Mouse (Mus musculus): ENCODE data around the gene Omt2b.
"Not testable (repeated sequence)": the region's sequence is repeated elsewhere in the genome, so short reads cannot be mapped to it uniquely, and the experiment has no call there.

Gene Omt2b

DNA sequence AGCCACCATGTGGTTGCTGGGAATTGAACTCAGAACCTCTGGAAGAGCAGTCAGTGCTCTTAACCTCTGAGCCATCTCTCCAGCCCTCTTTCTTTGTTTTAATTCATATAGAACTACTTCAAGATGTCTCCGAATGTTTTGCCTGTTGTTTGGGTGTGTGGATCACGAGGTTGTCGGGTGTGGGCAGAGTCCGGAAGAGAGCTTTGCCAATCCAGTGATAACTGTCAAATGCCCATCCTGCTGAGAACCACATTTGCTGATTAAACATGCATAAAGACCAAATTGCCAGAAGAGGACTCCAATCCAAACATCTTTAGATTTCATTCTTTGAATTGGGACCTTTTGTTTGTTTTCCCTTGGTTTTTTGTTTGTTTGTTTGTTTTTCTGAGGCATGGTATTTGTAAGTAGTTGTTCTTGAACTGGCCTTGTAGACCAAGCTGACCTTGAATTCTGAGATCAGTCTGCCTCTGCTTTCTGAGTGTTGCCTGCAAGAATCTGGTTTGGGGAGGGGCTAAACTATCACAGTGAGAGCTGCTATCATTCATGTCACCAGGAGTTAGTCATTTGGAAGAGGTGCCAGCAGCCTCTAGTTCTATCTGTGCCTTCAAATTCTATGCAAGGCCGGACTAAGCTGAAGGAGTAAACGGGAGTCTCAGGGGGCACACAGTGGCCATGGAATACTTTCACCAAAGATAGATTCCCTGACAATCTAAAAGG, 24.3 kb downstream of the Omt2b start:
- no peak for DNase-seq (ENCODE audit: low read depth)

DNA sequence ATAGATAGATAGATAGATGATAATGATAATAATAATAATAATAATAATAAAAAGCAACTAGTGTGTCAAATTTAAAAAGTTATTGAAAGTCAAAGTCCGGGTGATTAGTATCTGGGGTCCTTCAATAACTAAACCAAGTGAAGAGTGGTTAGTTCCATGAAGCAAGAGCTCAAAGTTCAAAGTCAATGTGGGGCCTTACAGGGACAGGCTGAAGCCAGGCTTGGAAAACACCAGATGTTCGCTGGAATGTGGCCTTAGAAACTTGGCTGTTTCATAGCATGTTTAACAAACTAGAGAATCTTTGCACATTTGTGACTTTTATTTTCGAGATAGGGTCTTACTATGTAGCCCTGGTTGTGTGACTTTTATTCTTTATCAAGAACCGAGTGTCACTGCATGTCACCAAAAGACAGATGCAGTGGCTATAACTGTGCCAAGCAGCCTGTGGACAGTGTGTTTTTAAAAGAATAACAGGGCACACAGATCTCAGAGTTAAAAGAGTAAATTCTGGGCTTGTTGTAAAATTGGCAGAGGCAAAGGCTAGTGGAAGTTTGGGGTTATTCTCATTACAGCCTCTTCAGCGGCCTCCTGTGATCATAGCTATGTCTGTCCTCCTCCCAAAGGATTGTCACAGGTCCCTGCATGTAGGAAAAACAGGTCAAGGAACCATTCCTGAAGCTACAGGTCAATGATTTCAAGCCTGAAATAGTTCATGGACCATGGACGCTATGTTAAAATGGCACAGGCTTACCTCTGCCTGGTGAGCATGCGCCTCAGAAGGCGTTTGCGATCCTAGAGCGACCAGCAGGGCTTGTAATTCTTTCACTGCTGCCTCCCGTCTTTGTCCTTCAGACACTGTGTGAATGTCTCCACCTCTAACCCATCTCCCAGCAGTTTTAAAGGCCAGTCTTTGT, 27.5 kb downstream of the Omt2b start:
- peak; percentile 5 for DNase-seq (ENCODE audit: low read depth)

DNA sequence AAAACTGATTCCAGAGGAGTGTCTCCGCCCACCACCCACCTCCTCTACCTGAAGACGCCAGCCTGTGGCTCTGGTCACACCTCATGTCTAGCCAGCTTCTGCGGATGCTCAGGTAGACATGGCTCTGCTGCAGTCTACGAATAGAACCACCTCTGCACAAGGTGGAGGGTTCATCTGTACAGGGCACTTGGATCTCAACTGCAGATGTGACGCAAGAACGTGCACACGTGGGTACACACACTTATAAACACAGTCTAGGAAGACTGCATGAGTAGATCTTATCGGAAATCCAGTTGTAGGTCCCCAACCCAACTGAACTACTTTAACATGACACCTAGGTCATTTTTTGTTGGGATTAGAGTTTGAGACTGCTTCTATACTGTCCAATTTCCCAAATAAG, 28.2 kb downstream of the Omt2b start, which contains the start of gene Gsta2:
Gene Gsta2, minus strand, starts transcription at position 178 of the 400 bp plus-strand sequence.
- DNase-seq (ENCODE audit: low read depth), result no peak

DNA sequence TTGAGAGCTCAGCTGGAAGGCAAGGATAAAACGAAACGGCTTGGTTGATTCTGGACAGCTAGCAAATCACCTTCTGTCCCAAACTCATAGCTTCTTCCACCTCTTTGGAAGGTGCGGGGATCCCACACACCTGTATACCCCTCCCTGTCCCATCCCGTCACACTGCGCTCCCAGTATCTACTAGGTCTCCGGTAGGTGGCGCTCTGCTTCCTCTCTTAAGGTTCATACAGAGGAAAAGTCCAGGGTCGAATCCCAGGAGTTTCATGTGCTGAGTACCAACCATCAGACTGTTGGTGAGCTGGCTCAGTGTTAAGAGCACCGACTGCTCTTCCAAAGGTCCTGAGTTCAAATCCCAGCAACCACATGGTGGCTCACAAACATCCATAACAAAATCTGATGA, 30.7 kb downstream of the Omt2b start:
- peak; percentile 71 for DNase-seq (ENCODE audit: low read depth)

DNA sequence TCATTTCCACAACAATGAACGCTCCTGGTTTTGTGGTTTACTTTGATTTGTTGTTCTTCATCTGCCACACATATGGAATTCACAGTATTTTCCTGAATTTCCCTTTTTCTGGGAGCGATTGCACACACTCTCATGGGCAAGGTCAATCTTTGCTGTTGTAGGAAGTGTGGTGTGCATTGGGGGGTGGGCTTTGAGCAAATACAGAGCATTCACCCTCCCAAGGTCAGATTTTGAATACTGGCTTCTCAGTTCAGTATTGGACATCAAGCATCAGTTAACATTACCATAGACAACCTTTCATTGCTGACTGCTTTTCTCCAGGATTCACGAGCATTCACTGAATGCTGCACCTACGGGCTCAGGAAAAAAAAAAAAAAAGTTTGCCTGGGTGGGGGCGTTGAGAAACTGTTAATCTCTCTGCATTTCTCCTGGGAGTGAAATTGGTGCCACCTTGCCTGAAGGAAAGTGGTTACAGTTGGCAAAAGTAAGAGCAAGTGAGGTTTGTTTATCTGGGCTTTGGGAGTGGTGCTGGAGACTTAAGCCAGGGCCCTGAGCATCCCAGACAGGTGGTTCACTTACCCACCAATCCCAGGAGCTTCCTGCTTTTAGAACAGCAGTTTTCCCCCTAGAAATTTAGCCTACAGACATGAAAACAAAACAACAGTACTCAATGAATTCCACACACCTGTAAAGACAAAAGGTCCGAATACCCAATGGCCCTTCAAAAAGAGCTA, 32.5 kb downstream of the Omt2b start:
- DNase-seq (ENCODE audit: low read depth), result no peak

DNA sequence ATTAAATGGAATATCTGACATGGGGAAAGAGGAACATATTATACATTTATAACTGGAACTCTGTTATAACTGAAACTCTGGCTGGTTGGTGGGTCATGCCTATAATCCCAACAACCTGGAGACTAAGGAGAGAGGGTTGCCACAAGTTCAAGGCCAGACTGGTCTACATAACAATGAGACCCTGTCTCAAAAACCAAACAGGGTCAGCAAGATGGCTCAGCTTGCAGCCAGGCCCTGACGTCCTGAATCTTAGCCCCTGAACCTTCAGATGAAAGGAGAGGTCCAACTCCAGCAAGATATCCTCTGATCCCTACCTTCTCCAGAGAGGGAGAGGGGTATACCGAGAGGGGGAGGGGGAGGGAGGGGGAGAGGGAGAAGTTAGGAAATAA, 33.1 kb downstream of the Omt2b start:
- DNase-seq (ENCODE audit: low read depth), result no peak

DNA sequence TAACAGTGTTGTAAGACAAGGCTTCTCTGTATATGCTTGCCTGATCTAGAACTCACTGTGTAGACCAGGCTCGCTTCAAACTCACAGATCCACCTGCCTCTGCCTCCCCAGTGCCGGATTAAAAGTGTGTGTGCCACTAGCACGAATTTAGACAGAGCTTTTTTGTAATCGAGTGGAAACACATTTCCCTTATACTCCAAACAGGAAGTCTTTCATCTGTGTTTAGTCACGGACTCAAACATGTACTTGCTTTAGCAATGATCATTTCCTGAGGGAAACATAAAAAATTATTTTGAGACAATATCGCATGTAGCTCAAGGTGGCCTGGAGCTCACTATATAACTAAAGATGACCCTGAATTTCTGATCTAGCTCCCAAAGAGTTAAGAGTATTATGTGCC, 36.0 kb downstream of the Omt2b start:
- no peak for DNase-seq (ENCODE audit: low read depth)

DNA sequence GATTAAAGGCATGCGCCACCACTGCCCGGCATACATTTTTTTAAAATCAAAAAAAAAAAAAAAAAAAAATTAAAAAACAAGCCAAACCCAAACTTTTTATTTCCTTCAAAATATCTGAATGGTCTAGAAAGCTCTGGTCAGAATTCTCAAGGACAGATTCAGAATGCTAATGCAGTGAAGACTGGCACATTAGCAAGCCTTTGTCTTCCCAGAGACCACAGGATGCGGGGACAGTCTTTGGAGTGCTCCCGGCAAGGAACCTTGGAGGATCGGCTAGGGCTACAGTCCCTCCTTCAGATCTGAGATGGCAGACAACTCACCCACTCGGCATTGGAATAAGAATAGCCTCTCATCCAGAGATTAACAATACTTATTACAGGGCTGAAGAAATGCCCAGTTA, 37.3 kb downstream of the Omt2b start:
- DNase-seq (ENCODE audit: low read depth), result no peak

DNA sequence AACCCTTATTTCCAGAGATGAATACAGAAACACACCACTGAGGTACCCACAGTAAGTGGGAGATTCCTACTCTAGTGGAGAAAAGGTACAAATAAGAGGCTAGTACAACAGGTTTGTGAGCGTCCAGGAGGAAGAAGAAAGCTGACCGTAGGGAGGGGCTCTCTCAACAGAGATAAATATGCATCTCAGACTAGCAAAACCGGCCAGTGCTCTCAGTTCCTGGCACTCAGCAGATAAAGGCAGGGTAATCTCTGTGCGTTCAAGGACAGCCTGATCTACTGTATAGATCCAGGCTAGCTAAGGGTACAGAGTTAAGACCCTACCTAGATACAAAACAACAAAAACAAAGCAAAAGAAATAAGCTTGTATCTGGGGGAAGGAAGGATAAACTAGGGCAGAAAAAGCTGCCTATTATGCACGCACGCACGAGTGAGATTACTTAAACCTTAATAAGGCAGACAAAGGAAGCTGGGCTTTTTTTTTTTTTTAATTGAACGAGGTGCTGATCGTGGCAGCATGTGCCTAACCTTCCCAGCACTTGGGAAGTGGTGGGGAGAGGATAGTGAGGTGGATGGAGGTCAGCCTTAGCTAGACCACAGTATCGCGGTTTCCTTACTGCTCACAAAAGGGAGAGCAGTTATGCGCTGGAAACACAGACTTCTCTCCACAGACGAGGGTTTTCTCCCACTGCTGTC, 38.6 kb downstream of the Omt2b start:
- DNase-seq (ENCODE audit: low read depth), result no peak

DNA sequence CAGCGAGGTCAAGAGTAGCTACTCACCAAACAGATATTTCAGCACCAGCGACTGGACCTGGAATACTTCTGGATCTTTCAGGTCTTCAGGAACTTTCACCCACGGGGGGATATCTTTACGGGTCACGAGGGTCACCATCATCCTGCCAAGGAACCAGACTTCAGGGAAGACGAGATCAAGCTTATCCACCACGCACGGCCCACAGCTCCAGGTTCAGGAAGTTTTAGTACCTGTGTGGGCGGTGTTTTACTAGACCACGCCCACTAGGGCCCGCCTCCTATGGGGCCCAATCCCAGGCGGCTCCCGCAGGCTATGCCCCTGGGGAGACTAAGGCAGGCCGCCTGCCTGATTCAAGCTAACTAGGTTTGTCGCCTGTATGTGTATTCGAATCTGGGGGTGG, 40.6 kb downstream of the Omt2b start, which contains the start of gene Dppa5a:
Gene Dppa5a, minus strand, starts transcription at position 219 of the 400 bp plus-strand sequence.
- not testable (repeated sequence) for DNase-seq (ENCODE audit: low read depth)

DNA sequence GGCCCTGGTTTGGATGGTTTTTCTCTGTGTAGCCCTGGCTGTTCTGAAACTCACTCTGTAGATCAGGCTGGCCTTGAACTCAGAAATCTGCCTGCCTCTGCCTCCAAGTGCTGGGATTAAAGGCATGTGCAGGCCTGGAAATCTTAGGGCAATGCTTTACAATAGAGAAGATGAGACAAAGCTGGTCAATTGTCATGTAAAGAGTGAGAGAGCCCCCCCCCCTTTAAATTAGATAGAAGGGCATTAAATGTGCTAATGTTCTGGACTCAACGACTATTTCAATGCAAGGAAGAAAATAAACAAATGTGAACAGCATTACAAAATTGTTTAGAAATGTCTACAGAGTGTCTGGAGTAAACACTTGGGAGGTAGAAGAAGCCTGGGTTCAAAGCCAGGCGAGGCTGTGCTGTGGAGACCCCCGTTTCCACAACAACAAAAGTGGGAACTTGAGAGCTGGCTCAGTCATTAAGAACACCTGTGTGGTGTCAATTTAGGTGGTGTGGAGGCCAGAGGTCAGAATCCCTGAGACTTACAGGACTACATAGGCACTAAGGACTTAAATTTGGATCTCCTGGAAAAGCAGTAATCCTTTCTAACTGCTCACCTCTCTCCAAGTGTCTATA, 41.4 kb downstream of the Omt2b start:
- DNase-seq (ENCODE audit: low read depth), result no peak

DNA sequence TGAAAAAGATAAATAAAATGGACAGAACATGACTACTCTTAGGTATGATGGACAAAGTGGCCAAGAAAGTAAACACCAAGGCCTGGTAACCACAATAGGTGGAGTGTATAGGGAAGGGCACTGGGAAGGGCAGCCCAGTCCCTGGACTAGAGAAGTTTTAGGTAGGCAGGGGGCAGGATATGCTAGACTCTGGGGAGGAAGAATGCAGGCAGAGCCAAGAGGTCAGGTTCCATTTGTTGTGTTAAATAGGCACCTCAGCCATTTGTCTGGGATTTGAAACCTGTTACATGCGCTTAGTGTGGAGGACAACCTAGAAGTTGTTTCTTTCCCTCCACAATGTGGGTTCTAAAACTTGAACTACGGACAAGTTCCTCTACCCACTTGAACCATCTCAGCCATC, 42.0 kb downstream of the Omt2b start:
- no peak for DNase-seq (ENCODE audit: low read depth)

DNA sequence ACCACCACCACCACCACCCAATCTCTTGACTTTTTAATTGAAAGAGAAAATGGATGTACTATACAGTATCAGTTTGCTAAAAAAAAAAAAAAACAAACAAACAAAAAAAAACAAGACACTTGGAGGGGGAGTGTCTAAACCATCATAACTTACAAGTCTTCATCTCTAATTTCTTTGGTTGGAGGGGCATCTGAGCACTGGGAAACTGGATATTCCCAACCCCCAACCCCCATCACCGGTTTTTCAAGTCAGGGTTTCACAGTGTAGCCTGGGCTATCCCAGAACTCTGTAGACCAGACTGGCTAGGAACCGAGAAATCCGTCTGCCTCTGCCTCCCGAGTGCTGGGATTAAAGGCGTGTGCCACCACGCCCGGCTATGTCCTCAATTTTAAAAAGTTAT, 42.4 kb downstream of the Omt2b start:
- DNase-seq (ENCODE audit: low read depth), result no peak

DNA sequence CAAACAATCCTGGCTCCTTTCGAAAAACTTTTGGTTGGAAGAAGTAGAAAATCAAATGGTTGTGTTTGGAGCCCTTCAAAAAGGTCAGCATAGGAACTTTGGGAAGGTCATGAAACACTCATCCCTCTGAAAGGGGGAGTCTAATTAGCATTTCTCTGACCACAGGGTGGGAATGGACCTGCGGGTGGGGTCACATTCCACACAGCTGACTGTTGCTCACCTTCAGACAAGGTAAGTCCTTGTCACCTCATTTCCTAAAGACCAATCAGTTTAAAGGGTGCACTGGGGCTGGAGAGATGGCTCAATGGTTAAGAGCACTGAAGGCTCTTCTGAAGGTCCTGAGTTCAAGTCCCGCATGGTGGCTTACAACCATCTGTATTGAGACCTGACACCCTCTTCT, 44.1 kb downstream of the Omt2b start:
- DNase-seq (ENCODE audit: low read depth), result no peak

DNA sequence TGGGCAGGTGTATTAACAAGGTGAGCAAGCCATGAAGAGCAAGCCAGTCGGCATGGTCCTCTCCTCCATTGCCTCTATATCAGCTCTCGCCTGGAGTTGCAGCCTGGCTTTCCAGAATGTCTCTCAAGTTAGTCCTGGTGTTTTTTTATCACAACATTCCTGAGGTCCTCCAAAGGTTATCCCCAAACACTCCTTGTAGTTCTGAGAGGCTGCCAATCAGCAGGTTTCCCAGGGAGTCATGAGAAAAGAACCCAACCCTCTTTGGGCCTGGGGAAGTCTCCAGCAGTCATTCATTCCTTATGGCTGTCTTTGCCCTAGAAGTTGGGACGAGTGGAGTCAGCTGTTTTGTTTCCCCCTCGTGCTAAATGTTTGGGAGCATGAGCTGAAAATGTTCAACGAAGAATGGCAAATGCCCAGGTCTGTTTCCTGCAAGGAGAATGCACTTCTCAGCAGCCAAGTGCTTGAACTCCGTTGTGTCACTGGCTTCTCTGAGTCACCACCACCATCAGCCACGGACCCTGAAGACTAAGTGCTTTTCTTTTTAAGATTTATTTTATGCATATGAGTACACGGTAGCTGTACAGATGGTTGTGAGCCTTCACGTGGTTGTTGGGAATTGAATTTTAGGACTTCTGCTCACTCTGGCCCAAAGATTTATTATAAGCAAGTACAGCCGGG, 45.6 kb downstream of the Omt2b start:
- DNase-seq (ENCODE audit: low read depth), result peak; percentile 4

DNA sequence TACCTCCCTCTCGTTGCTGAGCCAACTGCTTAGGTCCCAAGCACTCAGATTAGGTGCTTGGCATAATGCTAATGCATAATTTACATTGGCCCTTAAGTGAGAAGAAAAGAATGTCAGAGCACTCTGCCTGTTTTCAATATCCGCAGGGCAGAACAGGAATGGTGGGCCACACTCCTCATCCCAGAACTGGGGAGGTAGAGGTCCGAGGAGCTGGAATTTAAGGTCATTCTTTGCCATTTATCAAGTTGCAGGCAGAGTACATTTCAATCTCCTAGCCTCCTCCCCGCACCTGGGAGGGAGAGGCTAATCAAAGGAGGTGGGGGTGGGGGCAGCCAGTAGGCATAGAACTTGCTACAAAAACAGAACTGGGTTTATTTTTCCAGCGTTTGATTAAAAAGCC, 47.0 kb downstream of the Omt2b start:
- DNase-seq (ENCODE audit: low read depth), result no peak

DNA sequence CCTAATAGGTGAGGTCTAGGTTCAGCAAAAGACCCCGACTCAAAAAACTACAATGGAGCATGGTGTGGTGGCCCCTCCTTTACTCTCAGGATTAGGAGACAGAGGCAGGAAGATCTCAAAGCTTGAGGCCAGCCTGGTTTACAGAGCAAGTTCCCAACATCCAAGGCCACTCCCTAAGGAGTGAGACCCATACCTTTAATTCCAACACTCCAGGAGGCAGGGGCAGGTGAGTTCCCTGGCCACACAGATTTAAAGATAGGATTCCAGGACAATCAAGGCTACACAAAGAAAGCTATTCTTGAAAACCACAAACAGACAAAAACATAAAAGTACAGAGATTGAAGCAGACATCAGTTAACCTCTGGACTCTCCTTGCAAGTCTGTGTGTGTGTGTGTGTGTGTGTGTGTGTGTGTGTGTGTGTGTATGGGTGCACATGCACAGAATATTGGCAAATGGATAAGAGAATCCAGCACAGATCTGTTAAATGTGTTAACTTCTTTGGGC, 47.5 kb downstream of the Omt2b start:
- no peak for DNase-seq (ENCODE audit: low read depth)

DNA sequence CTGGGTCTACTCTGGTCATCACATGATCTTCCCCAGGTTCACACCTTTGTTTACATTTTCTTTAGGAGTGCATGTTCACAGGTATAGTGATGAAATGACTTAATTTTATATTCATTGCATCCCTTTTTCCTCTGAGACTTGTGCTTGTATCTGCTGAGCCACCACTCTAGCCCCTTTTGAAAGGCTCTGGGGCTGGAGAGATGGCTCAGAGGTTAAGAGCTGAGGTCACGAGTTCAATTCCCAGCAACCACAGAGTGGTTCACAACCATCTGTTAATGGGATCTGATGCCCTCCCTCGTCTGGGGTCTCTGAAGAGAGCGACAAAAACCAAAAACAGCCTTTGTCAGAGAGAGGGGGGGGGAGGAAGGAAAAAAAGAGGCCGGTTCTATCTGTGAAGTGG, 48.1 kb downstream of the Omt2b start:
- DNase-seq (ENCODE audit: low read depth), result no peak

DNA sequence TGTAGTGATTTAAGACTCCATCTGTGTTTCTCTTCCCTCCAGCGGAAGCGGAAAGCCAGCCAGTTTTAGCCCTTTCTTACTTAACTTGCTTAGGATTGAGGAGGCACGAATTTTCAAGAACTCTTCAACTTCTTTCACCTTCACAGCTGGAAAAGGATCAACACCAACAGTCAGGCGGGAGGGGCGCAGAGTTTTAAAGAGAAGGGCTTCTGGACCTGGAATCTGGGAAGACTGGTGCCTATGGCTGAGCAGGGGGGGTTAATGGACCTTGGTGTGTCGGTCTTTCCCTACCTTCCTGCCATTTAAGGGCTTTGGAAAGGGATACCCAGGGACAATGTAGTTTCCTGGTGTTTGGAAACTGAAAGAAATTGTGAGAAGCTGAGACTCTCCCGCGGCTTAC, 50.2 kb downstream of the Omt2b start:
- DNase-seq (ENCODE audit: low read depth), result no peak

DNA sequence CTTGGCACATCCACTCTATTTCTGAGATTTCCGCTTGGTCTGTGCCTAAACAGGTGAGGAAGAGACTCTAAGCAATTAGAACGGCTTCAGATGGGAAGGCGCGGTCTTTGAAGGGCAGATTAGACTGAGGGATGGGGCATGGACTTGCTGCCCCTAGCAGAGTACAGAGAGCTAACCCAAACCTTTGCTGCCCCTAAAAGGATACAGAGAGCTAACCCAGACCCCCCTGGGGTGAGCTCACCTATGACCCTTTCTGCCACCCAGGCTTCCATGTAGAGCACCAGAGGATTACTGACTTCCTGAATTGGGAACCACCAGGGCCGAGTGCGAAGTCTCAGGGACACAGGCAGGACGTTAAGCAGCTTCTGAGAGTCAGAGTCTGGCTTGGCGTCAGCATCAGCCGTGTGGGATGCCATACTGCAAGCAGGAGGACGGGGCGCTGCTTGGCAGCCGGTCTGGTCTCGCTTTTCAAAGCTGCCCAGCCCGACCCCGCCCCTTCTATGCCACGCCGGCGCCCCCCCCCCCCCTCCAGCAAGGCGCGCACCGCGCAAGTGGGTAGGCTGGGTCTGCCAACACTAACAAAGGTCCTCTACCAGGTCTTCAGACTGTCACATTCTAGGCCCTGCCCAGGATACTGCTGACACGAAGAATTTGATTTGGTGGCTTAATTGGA, 50.9 kb downstream of the Omt2b start, which contains the start of gene Ooep:
Gene Ooep, minus strand, starts transcription at position 613 of the 673 bp plus-strand sequence.
- no peak for DNase-seq (ENCODE audit: low read depth)
